Comparison of ENCODE assay signal across 8 mouse cellular contexts in the genomic region with DNA sequence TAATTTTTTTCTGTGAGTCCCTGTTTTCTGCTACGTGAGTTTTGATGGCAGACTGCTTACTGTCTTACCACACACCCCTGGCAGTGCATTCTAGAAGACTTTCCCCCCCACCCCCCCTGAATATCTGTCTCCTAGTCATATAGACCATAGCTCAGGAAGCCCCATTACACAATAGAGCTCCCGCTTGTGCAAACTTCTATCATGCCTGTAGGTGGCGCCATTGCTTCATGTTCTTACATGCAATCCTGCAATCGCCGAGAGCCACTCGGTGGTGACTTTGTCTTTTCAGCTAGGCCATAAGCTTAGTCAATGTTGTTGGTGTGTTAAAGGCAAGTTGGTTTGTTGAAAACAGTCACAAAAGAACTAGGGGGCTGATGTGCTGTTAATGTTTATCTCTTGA. TPM values are rescaled to one million over a fixed set of nuclear protein-coding genes. Genes with fewer than 3 reads are reported as not detected.
A peak's percentile ranks its signal among the peaks of the same experiment; 100 is the strongest.
DNase-seq lines count a peak whose midpoint lies in the region; ATAC-seq and TF ChIP-seq lines count a peak whose summit lies in the region.

No protein-coding gene starts in this region.

- TF ChIP-seq EP300 in liver, embryonic 14.5 days (IDR thresholded peaks at IDR 0.05; ENCODE audit: low read depth) = no peak

- no peak for TF ChIP-seq POLR2A in cortical plate, adult 2 months (IDR thresholded peaks at IDR 0.05; ENCODE audit: extremely low read depth, insufficient read depth, low read length)

- H3K4me1 ChIP-seq in cortical plate, adult 2 months (ENCODE audit: control insufficient read depth, insufficient read depth, low read length) = no peaks in the 10 kb centered on the region
- H3K4me1 ChIP-seq in kidney, postnatal 0 days (replicated peaks; ENCODE audit: insufficient read depth, low read length) = no peaks in the 10 kb centered on the region
- no peaks in the 10 kb centered on the region for H3K4me1 ChIP-seq in liver, embryonic 14.5 days (replicated peaks; ENCODE audit: control insufficient read depth in 2 of 2, insufficient read depth in 2 of 2, low read length in 1 of 2)

- DNase-seq in 3134 (ENCODE audit: extremely low read depth, insufficient read length, low spot score) (peak; percentile 13), adipocyte (ENCODE audit: low spot score) (peak; percentile 76)
- DNase-seq in gastrocnemius, postnatal 14 days = peak; percentile 68
- peak; percentile 94 for DNase-seq in kidney, postnatal 0 days (ENCODE audit: low spot score)
- peak; percentile 53 for DNase-seq in liver, embryonic 14.5 days (ENCODE audit: low read depth in 3 of 3, low spot score in 3 of 3)
- peak; percentile 71 for DNase-seq in testis, postnatal 14 days (ENCODE audit: low spot score)

- H3K4me2 ChIP-seq in kidney, postnatal 0 days (ENCODE audit: low read length) = no peak overlapping the region
- no peak overlapping the region for H3K4me2 ChIP-seq in liver, embryonic 14.5 days (ENCODE audit: low read depth)

- H3K9ac ChIP-seq in kidney, postnatal 0 days (ENCODE audit: low read depth, low read length) = no peak overlapping the region
- H3K9ac ChIP-seq in liver, embryonic 14.5 days (replicated peaks) = no peak overlapping the region

- H3K27me3 ChIP-seq in kidney, postnatal 0 days (ENCODE audit: insufficient read depth, low read length) = no peaks in the 10 kb centered on the region
- H3K27me3 ChIP-seq in liver, embryonic 14.5 days (ENCODE audit: control insufficient read depth, insufficient read depth, low read length) = no peaks in the 10 kb centered on the region; the same call in 1 of the 2 replicates

- no peaks in the 10 kb centered on the region for H3K9me3 ChIP-seq in kidney, postnatal 0 days (replicated peaks; ENCODE audit: low read length)
- H3K9me3 ChIP-seq in liver, embryonic 14.5 days (ENCODE audit: control insufficient read depth, low read length) = no peaks in the 10 kb centered on the region

- WGBS in kidney, postnatal 0 days = 4% methylated on average over 6 of the region's 6 CpGs
- WGBS in liver, embryonic 14.5 days (ENCODE audit: insufficient replicate concordance) = 5% methylated on average over 6 of the region's 6 CpGs

- no peaks in the 10 kb centered on the region for H3K36me3 ChIP-seq in kidney, postnatal 0 days (ENCODE audit: insufficient read depth, low read length)
- no peaks in the 10 kb centered on the region for H3K36me3 ChIP-seq in liver, embryonic 14.5 days (replicated peaks; ENCODE audit: control insufficient read depth, insufficient read depth, low read depth)

- no peak overlapping the region for H3K27ac ChIP-seq in cortical plate, adult 2 months (ENCODE audit: insufficient read depth, low read length)
- no peak overlapping the region for H3K27ac ChIP-seq in kidney, postnatal 0 days
- no peak overlapping the region for H3K27ac ChIP-seq in liver, embryonic 14.5 days

- no peak; the same call in 1 of the 2 replicates for ATAC-seq in kidney, postnatal 0 days (replicated peaks; ENCODE audit: low FRiP score, low read depth)
- ATAC-seq in liver, embryonic 14.5 days (ENCODE audit: insufficient read depth) = no peak
- ATAC-seq in neutrophil, adult 5-6 weeks (ENCODE audit: extremely low read depth, insufficient number of reproducible peaks, low FRiP score, poor library complexity, severe bottlenecking) = 0 out of 2 replicates have a peak, but pooled peaks have one; percentile 26

- no peak overlapping the region for H3K4me3 ChIP-seq in cortical plate, adult 2 months (ENCODE audit: insufficient read depth, low read length)
- no peak overlapping the region for H3K4me3 ChIP-seq in kidney, postnatal 0 days (replicated peaks; ENCODE audit: low read depth, low read length)
- H3K4me3 ChIP-seq in liver, embryonic 14.5 days (ENCODE audit: insufficient read depth in 1 of 2, low read depth in 2 of 2, low read length in 2 of 2) = no peak overlapping the region

- intact Hi-C loops in gastrocnemius, postnatal 14 days (cut with DNase I; ENCODE audit: low total_unique reads) = loop anchor here (10.0 kb wide), 2 partner anchors 89 to 419 kb away; no protein-coding TSS in a partner anchor

- peak; percentile 88 for TF ChIP-seq CTCF in cortical plate, adult 2 months (IDR thresholded peaks at IDR 0.05; ENCODE audit: extremely low read depth, insufficient read depth, low read length)
- peak; percentile 92 for TF ChIP-seq CTCF in kidney, postnatal 0 days (IDR thresholded peaks at IDR 0.05; ENCODE audit: low read depth)
- TF ChIP-seq CTCF in liver, embryonic 14.5 days (IDR thresholded peaks at IDR 0.05; ENCODE audit: low read depth) = peak; percentile 78

RNA-seq across cellular contexts. Expression of gene Atp12a, which starts 10.9 kb away (rescaled TPM):
- polyA plus RNA-seq in cortical plate, adult 2 months (2012; rRNA removed) = 0.08 and 0.13 TPM in 2 replicates
- total RNA-seq in gastrocnemius, postnatal 14 days (2021) = not detected
- 19.9 and 23.4 TPM in 2 replicates for polyA plus RNA-seq in kidney, postnatal 0 days (2015; fragmentation: Nextera tagmentation; extraction: Ambion mirVana)
- polyA plus RNA-seq in liver, embryonic 14.5 days (2012; rRNA removed) = not detected in 2 replicates
- not detected in 2 replicates for polyA plus RNA-seq in liver, embryonic 14.5 days (2014; fragmentation: Nextera tagmentation; extraction: Ambion mirVana)
- total RNA-seq in neutrophil, adult 5-6 weeks (2017) = not detected in 2 replicates

RNA-seq across cellular contexts. Expression of gene Rnf17, which starts 26.6 kb away (rescaled TPM):
- polyA plus RNA-seq in cortical plate, adult 2 months (2012; rRNA removed) = 0.47 and 0.75 TPM in 2 replicates
- total RNA-seq in gastrocnemius, postnatal 14 days (2021) = not detected
- 0.51 and 1.3 TPM in 2 replicates for polyA plus RNA-seq in kidney, postnatal 0 days (2015; fragmentation: Nextera tagmentation; extraction: Ambion mirVana)
- polyA plus RNA-seq in liver, embryonic 14.5 days (2012; rRNA removed) = 0.52 and 0.97 TPM in 2 replicates
- 0.81 and 1.1 TPM in 2 replicates for polyA plus RNA-seq in liver, embryonic 14.5 days (2014; fragmentation: Nextera tagmentation; extraction: Ambion mirVana)
- total RNA-seq in neutrophil, adult 5-6 weeks (2017) = 0.49 and 1.2 TPM in 2 replicates

Comparison
In these comparisons a context has a peak if more than half of its experiments do, and no peak if none do; other contexts are left out.
1. DNase-seq: peak in every context shown above with its lines; median percentile 94 in kidney, postnatal 0 days; 76 in adipocyte; 71 in testis, postnatal 14 days; 68 in gastrocnemius, postnatal 14 days; 53 in liver, embryonic 14.5 days; 13 in 3134.
2. RNA of gene Atp12a, which starts 10.9 kb away (polyA plus RNA-seq): 19.9 to 23.4 TPM in kidney, postnatal 0 days; 0.08 to 0.13 TPM in cortical plate, adult 2 months and not detected in liver, embryonic 14.5 days; every median in the first group is over 10 times any median in the second.
3. Peak in every context shown above with its lines, with median percentiles within 50 percentile points of each other: CTCF ChIP-seq.